Mouse (Mus musculus) heart, embryonic 16.5 days (tissue): ENCODE data around the gene Ubqln1. TPM values are rescaled to one million over a fixed set of nuclear protein-coding genes. Genes with fewer than 3 reads are reported as not detected.

Source experiments
- ATAC-seq: fragments of 200-750 bp; cut with Nextera tagmentation; replicated peaks from 2 replicates; pipeline ENCODE4 v1.8.0; 2017; ENCODE audit warnings: moderate number of reproducible peaks; ENCODE audit not compliant: insufficient read depth, low FRiP score; ENCODE audit errors: extremely low read depth
- H3K27ac ChIP-seq: fragments of 300-500 bp; sonication (generic); 2 replicates; pipeline ENCODE4 v1.5.1; 2014; ENCODE audit warnings: mild to moderate bottlenecking, low read length, control low read depth, moderate library complexity
- H3K27me3 ChIP-seq: fragments of 300-500 bp; sonication (generic); 2 replicates; pipeline ENCODE4 v1.6.1; 2014; ENCODE audit warnings: low read length, mixed read lengths; ENCODE audit not compliant: control insufficient read depth, insufficient read depth
- H3K36me3 ChIP-seq: fragments of 300-500 bp; sonication (generic); 2 replicates; pipeline ENCODE4 v1.6.1; 2014; ENCODE audit not compliant: control insufficient read depth, insufficient read depth
- H3K4me1 ChIP-seq: fragments of 300-500 bp; sonication (generic); 2 replicates; pipeline ENCODE4 v1.6.1; 2014; ENCODE audit warnings: low read length, mixed read lengths; ENCODE audit not compliant: control insufficient read depth, insufficient read depth
- H3K4me2 ChIP-seq: fragments of 300-500 bp; sonication (generic); 2 replicates; pipeline ENCODE4 v1.6.1; 2014; ENCODE audit warnings: low read depth, mild to moderate bottlenecking, control low read depth, low read length
- H3K4me3 ChIP-seq: fragments of 300-500 bp; sonication (generic); 2 replicates; pipeline ENCODE4 v1.5.1; 2014; ENCODE audit warnings: mild to moderate bottlenecking, control low read depth, low read length
- H3K9ac ChIP-seq: fragments of 300-500 bp; sonication (generic); 2 replicates; pipeline ENCODE4 v1.6.1; 2014; ENCODE audit warnings: low read length, control low read depth
- H3K9me3 ChIP-seq: fragments of 300-500 bp; sonication (generic); replicated peaks from 2 replicates; pipeline ENCODE4 v1.6.1; 2016; ENCODE audit warnings: low read length; ENCODE audit not compliant: control insufficient read depth
- WGBS: fragments of 180-500 bp; shearing (Covaris S2); extraction: QIAGEN DNeasy Blood & Tissue Kit; methylation state at CpG from one replicate; pipeline ENCODE4 v1.1.7; 2014; 5-methylcytosine and 5-hydroxymethylcytosine counted together
- polyA plus RNA-seq: library from polyadenylated mRNA; unstranded; fragments of >200 nt; fragmentation: Nextera tagmentation; extraction: Ambion mirVana; gene quantifications from 2 replicates; pipeline ENCODE4 v1.2.1, GENCODE M21; 2015

The Ubqln1 gene
- polyA plus RNA-seq, 1 experiment from 2014 or later, result 71.4 TPM

GRCm38 (mm10) chr13:58177511-58178208 is 37.8 kb downstream of the Ubqln1 start:
- WGBS, result 80% methylated on average over 9 of the region's 9 CpGs
- Histone ChIP-seq H3K9me3 (no peaks in the 10 kb centered on the region; the same call in 1 of the 2 replicates), H3K36me3 (peaks cover 56% of the 10 kb centered on the region), H3K4me2 (no peak overlapping the region), H3K27ac (no peak overlapping the region), H3K4me3 (no peak overlapping the region), H3K27me3 (no peaks in the 10 kb centered on the region), H3K4me1 (no peaks in the 10 kb centered on the region), H3K9ac (no peak overlapping the region)
- ATAC-seq, result no peak

GRCm38 (mm10) chr13:58176105-58176504 is 39.3 kb downstream of the Ubqln1 start:
- ATAC-seq, result no peak
- Histone ChIP-seq H3K9ac (no peak overlapping the region), H3K27ac (no peak overlapping the region), H3K27me3 (no peaks in the 10 kb centered on the region), H3K36me3 (peaks cover 50% of the 10 kb centered on the region), H3K4me3 (no peak overlapping the region), H3K4me2 (no peak overlapping the region), H3K4me1 (no peaks in the 10 kb centered on the region), H3K9me3 (no peaks in the 10 kb centered on the region; the same call in 1 of the 2 replicates)
- 77% methylated on average over 3 of the region's 3 CpGs for WGBS

GRCm38 (mm10) chr13:58168119-58168518 is 47.3 kb downstream of the Ubqln1 start:
- no peak overlapping the region for H3K4me2 ChIP-seq
- no peak for ATAC-seq

GRCm38 (mm10) chr13:58163343-58163742 is 52.1 kb downstream of the Ubqln1 start:
- H3K27ac ChIP-seq, result no peak overlapping the region
- H3K4me1 ChIP-seq, result no peaks in the 10 kb centered on the region
- no peak for ATAC-seq
- no peak overlapping the region for H3K9ac ChIP-seq
- H3K4me3 ChIP-seq, result no peak overlapping the region
- 94% methylated on average over 12 of the region's 12 CpGs for WGBS
- peaks cover 3% of the 10 kb centered on the region; the same call in 1 of the 2 replicates for H3K9me3 ChIP-seq
- no peaks in the 10 kb centered on the region for H3K27me3 ChIP-seq
- H3K4me2 ChIP-seq, result no peak overlapping the region
- peaks cover 24% of the 10 kb centered on the region for H3K36me3 ChIP-seq

More at GRCm38 (mm10) chr13:58168119-58168518, 47.3 kb downstream of the Ubqln1 start:
- H3K27me3 ChIP-seq, result no peaks in the 10 kb centered on the region
- peaks cover 7% of the 10 kb centered on the region; the same call in 1 of the 2 replicates for H3K36me3 ChIP-seq
- H3K4me1 ChIP-seq, result no peaks in the 10 kb centered on the region
- H3K9ac ChIP-seq, result no peak overlapping the region
- no peaks in the 10 kb centered on the region for H3K9me3 ChIP-seq
- no peak overlapping the region for H3K4me3 ChIP-seq
- no peak overlapping the region for H3K27ac ChIP-seq

- H3K27me3 ChIP-seq, result no peaks in the 10 kb centered on the region
- H3K4me3 ChIP-seq, result no peak overlapping the region
- 93% methylated on average over 15 of the region's 15 CpGs for WGBS
- no peak overlapping the region for H3K9ac ChIP-seq
- no peak overlapping the region for H3K27ac ChIP-seq
- peaks cover 24% of the 10 kb centered on the region for H3K36me3 ChIP-seq
- H3K9me3 ChIP-seq, result peaks cover 3% of the 10 kb centered on the region; the same call in 1 of the 2 replicates
- H3K4me2 ChIP-seq, result no peak overlapping the region
- no peak for ATAC-seq
- peaks cover 5% of the 10 kb centered on the region for H3K4me1 ChIP-seq
Observed at GRCm38 (mm10) chr13:58160761-58161160, 54.7 kb downstream of the Ubqln1 start.

- H3K9me3 ChIP-seq, result peaks cover 3% of the 10 kb centered on the region; the same call in 1 of the 2 replicates
- H3K27ac ChIP-seq, result peak overlapping the region; percentile 78
- H3K9ac ChIP-seq, result peak overlapping the region; percentile 82
- peak; percentile 59 for ATAC-seq
- WGBS, result 6% methylated on average over 16 of the region's 16 CpGs
- peaks cover 5% of the 10 kb centered on the region for H3K4me1 ChIP-seq
- peaks cover 22% of the 10 kb centered on the region for H3K36me3 ChIP-seq
- H3K27me3 ChIP-seq, result no peaks in the 10 kb centered on the region
- H3K4me2 ChIP-seq, result peak overlapping the region; percentile 87
- H3K4me3 ChIP-seq, result peak overlapping the region; percentile 81
Observed at GRCm38 (mm10) chr13:58158099-58158912, 57.1 kb downstream of the Ubqln1 start.

GRCm38 (mm10) chr13:58157447-58158098 is 57.9 kb downstream of the Ubqln1 start, which contains the start of gene Idnk:
Gene Idnk (plus strand): TSS chr13:58157649.
- peaks cover 5% of the 10 kb centered on the region for H3K4me1 ChIP-seq
- peak within 1 kb of the TSS; percentile 87 for H3K4me2 ChIP-seq
- ATAC-seq, result peak; percentile 88
- peaks cover 3% of the 10 kb centered on the region; the same call in 1 of the 2 replicates for H3K9me3 ChIP-seq
- peaks cover 17% of the 10 kb centered on the region for H3K36me3 ChIP-seq
- no peaks in the 10 kb centered on the region for H3K27me3 ChIP-seq
- peak within 1 kb of the TSS; percentile 82 for H3K9ac ChIP-seq
- peak within 1 kb of the TSS; percentile 78 for H3K27ac ChIP-seq
- H3K4me3 ChIP-seq, result peak within 1 kb of the TSS; percentile 81
- under 1% methylated on average over 30 of the region's 30 CpGs for WGBS

- peak overlapping the region; percentile 81 for H3K4me3 ChIP-seq
- 14% methylated on average over 8 of the region's 8 CpGs for WGBS
- H3K4me2 ChIP-seq, result peak overlapping the region; percentile 87
- H3K9ac ChIP-seq, result peak overlapping the region; percentile 82
- H3K27ac ChIP-seq, result no peak overlapping the region; the same call in 1 of the 2 replicates
- peaks cover 5% of the 10 kb centered on the region for H3K4me1 ChIP-seq
- H3K27me3 ChIP-seq, result no peaks in the 10 kb centered on the region
- no peak; the same call in 1 of the 2 replicates for ATAC-seq
- peaks cover 16% of the 10 kb centered on the region for H3K36me3 ChIP-seq
- peaks cover 3% of the 10 kb centered on the region; the same call in 1 of the 2 replicates for H3K9me3 ChIP-seq
Observed at GRCm38 (mm10) chr13:58157036-58157435, 58.4 kb downstream of the Ubqln1 start.
